Mouse (Mus musculus) ovary, postnatal 36 days (tissue): ENCODE measurements around the gene Runx2.

Experiments used
- DNase-seq: peaks from one replicate; pipeline ENCODE4 v3.0.0; 2022; ENCODE audit warnings: low spot score, mixed read lengths

Gene Runx2

DNA sequence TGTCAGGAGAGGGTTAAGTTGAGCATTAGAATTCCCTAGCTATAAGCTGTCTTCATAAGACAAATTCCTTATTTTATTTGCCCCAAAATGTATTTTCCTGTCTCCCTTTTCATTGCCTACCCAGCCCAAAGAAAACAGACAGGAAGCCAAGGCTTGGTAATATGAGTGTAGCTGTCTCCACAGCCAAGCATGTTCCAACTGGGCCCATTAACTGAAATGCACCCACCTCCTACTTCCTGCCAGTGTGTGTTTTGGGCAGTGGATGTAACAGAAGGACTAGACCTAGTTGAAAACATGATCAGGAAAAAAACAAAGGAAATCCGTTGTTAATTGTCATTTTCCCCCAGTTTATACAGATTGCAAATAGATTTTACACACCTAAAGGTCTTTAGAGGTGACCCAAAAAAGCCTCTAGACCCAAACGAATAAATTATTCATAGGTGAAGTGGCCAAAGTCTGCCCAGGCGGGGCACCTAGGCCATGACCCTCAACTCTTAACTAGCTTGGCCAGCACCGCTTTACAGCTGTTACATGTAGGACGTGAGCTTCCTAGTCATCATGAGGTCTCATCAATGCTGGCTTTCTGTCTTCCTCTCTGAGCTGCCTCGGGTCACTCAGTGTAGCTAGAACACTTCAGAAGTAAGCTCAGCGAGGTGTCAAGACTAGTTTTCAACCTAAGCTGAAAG, 154.3 kb downstream of the Runx2 start:
- DNase-seq: no peak

DNA sequence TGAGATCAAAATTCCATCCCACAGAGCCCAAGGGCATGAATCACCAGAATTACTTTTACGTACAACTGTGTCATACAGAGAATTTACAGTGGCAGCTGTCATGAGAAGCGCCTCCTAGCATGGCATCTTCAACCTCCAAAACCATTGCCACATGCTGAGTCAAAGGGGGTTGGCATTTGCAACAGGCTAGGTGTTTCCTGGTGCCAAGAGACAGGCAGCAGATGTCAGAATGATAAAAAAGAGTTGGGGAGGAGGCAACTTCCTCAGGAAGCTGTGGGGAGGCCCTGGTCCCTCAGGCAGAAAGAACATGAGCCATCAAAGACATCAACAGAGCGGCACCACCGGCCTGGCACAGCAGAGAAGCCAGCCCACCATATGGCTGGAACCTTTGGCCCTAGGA, 160.1 kb downstream of the Runx2 start:
- no peak for DNase-seq

DNA sequence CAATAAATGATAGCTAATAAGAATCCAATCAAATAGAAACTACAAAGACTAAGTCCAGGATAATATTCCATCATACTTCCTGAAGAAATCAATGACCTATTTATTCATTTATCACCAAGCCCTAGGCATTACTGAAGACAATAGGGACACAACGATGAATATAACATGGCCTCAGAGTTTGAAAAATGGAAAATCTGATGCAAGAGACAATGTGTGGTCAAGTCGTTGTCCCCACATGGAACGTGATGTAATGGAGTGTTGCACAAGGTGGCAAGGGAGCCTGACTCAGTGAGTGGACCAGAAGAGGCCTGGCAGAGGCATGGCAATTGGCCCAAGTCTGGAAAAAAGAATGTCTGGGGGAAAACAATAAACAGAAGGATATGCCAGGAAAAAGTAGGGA, 161.5 kb downstream of the Runx2 start:
- DNase-seq: no peak

DNA sequence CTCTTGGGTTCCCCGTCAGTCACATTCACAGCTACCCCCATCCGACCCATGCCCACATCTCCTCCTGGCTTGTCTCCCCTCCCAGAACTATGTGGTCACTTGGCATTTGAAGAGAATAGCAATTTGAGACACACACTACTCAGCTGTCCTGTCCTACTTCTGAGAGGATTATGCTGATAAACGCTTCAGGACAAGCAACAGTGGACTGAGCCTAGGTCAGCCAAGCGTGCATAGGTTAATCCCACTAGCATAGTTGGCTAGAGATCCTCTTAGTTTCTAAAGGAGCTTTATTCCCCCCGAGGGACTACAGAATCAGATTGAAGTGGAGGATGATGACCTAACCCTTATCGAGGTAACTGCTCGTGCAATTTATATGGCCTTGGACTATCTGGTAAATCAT, 162.5 kb downstream of the Runx2 start:
- no peak for DNase-seq

DNA sequence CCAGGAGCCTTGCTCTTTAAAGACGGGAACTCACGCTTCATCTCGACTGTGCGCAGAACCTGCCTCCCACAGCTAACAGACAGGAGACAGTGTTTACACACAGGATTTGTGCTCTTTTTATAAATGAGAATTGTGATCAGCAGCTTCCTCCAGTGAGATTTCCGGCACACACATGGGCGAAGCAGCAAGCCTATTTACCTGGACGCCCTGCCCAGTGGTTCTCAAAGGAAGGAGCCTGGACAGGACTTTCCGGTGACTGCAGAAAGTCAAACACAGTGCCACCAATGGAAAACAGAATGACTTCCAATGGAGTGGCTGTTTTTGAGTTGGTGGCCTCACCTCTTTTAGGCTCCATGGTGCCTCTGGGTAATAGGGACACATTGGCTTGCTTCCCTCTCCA, 163.0 kb downstream of the Runx2 start:
- DNase-seq: no peak

DNA sequence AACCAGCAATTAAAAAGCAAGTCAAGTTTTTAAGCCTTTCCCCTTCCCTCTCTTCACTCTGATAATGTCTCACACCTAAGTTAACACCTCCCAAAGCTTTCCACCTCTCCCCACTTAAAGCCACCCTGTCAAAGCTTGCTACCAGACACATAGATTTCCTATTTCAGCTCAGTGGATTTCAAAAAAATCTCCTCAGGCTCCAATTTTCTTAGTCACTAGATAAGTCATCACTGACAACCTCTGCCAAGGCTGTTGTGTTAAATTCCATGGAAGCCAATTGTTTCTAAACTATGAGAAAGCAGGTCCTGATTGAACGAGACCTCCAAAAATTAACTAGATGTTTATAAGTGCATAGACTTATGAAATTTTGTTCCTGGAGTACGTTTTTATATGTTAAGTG, 164.2 kb downstream of the Runx2 start:
- no peak for DNase-seq

DNA sequence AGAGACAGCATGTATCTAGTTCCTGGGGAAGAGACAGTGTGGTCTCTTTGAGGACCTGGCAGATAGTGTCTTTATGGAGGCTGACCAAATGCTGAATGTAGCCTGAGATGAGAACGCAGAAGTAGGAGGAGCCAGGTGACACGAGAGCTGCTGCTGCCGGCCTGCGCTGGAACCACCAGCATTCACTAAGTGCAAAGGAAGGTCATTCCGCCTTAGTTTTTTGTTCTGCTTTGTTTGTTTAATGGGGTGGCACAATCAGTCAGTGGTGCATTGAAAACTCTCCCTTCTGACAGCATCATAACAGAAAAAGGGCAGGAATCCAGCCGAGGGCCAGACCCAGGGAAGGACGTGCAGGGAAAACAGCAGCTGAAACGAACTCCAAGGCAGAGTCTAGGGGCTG, 165.5 kb downstream of the Runx2 start:
- DNase-seq: no peak

DNA sequence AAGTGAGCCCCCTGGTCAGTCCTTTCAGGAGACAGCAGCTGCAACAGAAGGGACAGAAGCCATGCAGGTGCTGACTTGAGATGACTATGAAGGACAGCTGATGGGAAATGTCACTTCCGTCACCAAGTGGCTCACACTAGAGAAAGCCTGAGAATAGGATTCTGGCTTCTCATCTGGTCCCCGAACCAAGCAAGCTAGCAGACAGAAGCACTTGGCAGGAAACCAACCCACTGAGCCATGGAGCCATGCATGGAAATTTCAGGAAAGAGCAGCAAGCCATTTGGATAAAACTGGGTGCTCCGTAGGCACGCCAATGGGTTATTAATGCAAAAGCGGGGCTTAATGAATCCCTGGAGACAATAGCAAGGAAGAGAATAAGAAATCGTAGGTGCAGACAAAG, 166.7 kb downstream of the Runx2 start:
- DNase-seq: no peak

DNA sequence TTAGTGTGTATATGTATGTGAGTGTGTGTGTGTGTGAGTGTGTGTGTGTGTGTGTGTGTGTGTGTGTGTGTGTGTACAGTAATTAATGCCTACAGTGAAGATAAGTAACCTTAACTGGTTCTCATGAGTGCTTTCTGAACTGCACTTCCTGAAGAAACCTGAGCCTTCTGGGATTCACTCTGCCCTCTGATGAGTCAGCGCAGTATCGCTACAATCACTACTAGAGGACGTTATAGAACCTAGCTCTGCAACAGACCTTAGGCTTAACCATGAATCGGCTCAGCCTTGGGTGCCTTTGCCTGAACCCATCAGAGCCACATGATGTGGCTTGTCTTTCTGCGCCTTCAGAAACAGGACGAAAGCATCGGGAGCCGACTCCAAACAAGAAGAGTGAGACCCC, 169.5 kb downstream of the Runx2 start:
- DNase-seq: no peak

DNA sequence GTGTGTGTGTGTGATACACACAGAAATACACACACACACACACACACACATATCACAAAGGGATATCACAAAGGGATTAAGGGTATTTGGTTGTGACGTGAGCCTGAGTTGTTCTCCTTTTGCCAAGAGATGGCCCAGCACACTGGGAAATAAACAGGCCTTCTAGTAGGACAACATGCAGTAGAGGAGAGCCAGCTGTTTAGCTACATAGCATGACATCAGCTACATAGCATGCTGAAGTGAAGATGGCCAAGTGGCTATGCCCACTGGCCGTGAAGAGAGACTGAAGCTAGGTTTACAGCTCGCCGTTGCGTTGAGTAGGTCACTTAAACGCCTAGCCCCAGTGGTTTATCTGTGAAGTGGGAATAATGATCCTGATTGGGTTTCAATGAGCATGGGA, 171.3 kb downstream of the Runx2 start:
- DNase-seq: no peak

DNA sequence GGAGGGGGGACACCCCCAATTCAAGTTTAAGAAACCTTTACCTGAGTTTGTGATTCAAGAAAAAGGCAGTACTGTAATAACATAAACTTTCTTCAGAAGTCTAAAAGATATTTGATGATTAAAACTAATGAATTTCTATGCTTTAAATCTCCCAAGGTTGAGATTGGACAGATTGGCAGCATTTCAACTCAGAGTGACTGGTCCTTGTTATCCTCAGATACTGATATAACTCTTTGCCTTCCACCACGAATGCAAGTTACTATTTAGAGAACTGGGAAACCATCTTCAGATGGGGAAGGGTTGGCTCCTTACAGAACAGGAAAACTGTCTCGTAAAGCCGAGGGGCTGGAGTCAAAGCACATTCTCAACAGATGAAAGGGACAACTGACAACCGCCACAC, 172.5 kb downstream of the Runx2 start:
- no peak for DNase-seq

DNA sequence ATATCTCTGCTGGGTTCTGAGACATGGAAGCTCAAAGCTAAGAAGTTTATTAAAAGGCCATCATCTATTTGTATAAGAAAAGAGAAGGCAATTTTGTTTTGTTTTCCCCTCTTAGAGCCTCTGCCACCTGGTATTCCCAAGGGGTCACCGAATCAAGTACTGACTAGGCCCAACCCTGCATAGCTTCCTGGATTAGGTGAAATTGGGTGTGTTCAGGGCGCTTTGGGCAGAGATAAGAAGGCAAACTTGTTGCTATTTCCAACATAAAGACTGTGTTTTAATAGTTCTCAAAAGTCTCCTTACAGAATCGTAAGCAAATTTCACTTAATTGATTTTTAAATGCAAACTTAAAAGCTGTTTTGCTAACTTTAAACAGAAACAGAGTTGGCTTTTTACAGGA, 173.7 kb downstream of the Runx2 start:
- DNase-seq: no peak

DNA sequence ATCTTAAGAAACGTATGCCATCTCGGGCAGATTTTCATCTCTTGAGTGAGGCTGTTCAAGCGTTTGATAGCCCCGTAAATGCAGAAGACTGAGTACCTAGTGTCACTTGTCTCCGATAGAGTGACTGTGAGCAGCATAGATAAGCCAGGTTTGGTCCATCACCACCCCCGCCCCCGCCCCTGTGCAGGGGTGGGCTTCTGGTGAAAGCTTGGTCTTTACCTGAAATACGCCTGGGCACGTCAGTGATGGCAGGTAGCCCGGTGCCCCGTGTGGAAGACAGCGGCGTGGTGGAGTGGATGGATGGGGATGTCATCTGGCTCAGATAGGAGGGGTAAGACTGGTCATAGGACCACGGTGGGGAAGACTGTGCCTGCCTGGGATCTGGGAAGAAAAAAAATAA, 175.2 kb downstream of the Runx2 start:
- no peak for DNase-seq

DNA sequence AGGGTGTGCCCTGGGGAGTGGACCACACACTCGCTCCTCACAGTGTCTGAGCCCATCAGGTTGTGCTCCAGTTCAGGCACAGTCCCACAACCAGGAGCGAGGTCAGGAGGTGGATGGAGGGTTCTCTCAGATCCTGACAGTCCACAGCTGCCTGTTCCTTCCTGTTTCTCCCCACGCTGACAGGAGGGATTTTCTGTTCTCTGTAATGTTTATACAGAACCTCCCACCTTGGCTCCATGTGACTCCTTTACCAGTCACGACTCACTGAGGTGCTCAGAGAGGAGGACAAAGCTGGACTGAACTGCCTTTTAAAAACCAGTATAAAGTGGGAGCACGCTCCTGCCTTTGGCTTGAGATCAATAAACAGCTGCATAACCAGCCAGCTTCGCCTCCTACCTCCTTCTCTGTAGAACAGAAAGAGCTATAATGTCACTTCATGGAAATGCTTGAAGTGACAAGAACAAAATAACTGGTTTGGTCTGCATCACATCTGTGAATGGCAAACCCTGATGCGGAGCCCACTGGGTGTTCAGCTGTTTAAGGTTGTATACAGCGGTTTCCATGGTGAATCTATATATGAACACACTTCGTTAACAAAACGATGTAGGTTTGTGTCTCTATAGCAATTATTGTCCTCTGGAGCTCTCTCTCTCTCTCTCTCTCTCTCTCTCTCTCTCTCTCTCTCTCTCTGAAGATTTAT, 177.3 kb downstream of the Runx2 start:
- no peak for DNase-seq

DNA sequence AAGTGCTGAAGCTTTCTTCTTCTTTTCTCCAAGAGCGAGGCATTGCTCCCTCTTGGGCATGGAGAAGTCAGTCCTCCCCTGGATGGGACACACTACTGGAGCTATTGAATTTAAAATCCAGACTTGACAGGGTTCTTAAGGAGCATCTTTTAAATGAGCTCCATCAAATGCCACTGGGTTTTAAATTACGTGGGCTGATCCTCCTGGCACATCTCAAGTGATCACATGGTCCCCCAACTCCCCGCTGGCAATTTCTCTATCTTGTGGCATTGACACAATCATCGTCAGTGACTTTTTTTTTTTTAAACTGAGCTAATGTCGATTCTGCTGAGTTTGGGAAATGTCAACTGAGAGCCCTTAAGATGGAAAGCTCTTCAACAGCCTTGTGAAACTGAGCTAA, 180.1 kb downstream of the Runx2 start:
- no peak for DNase-seq

DNA sequence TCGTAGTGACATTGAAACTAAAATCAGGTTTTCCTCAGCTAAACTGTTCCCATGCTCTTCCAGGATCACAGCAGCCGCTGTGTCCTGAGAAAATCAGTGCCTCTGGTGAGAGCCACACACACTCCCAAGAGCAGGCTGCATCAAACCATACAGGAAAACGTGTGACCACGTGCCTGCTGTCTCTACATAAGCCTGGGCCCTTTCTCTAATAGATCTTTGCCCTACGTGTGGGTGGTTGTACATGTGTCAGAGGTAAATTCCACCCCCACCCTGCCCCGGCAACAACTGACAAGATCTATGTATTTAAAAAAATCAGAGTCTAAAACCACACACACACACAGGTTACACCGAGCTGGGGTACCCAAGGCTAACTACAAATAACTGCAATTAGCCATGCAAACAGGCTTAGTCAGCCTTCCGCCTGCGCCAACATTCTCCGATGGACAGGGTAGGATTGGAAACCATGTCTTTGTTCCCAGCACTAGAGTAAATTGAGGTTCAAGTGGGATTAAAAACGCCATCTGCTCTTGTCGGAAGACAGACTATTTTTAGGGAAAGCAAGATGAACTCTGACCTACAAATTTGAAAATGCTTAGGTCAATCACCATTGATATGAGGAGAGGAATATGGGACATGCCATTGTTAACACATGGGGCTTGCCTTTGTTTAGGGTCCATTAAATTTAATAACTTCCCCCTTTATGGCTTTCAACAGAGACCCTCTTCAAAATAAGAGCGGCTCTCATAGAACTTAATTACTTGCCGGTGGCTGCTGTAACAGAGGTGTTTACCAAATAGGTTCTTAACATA, 180.8 kb downstream of the Runx2 start:
- DNase-seq: no peak

DNA sequence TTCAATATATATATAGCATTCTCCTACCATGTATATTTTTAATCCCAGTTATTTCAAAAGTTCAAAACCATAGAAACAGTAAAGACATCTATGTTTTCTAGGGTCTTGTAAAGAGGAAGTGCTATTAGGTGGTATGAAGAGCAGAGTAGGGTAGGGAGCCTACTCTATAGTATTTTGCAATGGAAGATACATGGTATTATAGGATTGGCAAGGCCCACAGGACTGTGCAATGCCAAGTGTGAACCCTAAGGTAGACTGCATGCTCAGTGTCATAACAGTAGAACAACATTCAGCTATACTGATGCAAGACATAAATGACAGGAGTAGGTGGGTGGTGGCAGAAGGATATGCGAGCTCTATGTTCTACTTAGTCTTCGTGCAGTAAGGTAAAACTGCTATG, 181.7 kb downstream of the Runx2 start:
- DNase-seq: no peak

DNA sequence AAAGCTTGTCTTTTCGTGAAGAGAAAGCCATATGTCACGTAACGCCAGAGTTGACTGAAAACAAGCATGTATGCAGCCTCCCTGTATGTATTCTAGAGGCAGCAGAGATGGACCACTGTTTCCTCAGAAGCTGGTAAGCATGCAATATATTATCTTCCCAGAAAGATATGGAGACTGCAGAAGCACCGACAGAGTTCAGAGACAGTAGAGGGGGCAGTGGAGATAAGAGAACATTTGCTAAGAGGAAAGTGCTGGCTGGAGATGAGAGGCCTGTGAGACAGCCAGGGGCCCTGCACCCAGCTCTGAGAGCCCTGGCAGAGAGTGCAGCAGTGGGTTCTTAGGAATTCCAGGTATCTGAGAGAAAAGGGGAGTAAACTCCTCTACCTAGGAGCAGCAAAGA, 182.3 kb downstream of the Runx2 start:
- DNase-seq: no peak

DNA sequence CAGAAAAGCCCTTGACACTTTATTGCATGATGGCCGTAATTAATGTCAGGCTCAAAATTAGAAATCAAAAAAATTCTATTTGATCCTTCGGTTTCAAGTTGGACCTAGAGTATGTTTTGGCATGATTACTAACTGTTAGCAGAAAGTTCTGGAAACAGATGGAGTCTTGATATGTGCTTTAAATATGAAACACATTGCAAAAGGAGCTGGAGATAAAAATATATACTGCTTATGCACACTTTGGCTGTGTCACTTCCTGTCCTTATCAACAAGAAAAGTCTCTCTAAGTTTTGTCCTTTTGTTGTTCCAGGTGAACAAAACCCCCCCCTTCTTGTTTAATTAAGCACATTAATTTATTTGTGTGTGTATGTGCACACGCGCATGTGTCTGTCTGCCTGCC, 183.0 kb downstream of the Runx2 start:
- no peak for DNase-seq

DNA sequence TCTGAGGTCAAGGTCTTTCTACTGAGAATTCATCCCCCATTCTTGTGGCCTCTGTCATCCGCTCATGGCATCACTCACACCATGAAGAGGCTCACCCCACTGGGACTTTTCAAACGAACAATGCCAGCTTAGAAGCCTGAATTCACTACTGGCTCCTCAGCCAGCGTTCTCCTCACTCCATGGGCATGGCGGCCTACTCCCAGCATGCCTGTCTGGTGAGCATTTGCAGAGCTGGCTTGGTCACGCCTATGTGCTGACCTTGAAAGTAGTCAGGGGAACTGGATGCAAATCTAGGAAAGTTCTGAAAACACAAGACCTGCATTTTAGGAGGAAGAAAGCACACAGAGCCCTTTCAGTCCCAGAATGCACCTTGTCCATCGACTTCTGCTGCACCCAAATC, 187.3 kb downstream of the Runx2 start:
- DNase-seq: no peak

DNA sequence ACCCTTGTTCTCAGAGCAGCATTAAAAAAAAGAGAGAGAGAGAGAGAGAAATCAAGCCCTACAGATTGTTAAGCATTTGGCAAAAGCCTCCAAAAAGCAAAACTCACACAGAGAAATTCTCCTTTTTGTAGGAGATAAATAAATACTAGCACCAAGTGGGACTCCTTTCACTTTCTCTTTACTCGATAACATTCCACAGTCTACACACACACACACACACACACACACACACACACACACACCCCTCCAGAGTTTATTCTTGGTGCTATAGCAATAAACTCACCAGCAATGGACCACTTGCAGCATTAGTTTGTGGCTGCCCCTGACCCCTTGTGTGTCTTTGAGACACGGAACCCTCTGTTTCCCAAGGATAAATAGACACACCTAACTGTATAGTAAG, 190.9 kb downstream of the Runx2 start:
- DNase-seq: no peak

DNA sequence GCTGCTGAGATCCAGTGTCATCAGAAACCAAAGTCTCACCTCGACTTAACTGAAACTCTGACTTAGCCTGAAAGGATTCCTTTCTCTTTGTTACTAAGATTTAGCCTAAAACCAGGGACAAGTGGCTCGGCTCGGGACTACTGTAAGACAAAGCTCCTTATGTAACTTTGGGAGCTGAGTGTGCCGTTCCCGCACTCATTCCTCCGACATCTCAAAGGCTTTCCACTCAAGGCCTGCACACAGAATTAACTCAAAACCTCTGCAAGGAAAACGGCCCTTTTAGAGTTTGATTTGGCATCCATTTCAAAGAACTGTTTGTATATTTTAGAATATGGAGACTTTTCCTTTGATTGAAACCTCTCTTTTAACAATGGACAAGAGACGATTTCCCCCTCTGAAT, 191.3 kb downstream of the Runx2 start:
- DNase-seq: no peak

DNA sequence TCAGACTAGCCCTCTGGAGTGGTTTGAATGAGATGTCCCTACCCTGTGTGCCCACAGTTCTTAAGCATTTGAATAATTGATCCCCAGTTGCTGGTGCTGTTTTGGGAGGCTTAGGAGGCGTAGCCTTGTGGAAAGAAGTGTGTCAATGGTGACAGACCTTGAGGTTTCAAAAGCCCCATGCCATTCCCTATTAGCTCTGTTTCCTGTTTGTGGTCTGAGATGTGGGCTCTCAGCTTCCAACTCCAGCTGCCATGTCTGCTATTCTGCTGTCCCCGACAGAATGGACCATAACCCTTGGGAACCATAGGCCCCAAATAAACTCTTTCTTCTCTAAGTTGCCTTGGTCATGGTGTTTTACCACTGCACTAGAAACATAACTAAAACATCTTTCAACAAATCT, 194.1 kb downstream of the Runx2 start:
- DNase-seq: no peak
